Mouse (Mus musculus) lung, postnatal 0 days (tissue): ENCODE data around the gene Mapk14.
A peak's percentile ranks its signal among the peaks of the same experiment; 100 is the strongest.

Source experiments
- CTCF ChIP-seq: IDR thresholded peaks from 2 replicates; pipeline ENCODE4 v1.5.1; 2016; ENCODE audit warnings: antibody characterized with exemption, mild to moderate bottlenecking
- EP300 ChIP-seq: IDR thresholded peaks from 2 replicates; pipeline ENCODE4 v1.6.1; 2016; ENCODE audit warnings: antibody characterized with exemption, mild to moderate bottlenecking, control low read depth

GRCm38 (mm10) chr17:28693086-28693485 lies 2.0 kb downstream of the Mapk14 start:
- peak; percentile 67; the same call in 1 of the 2 replicates for TF ChIP-seq EP300
- no peak for TF ChIP-seq CTCF
